Mouse (Mus musculus) C2C12 (cell line): Measurements from ENCODE around the gene Lsm14b. TPM values are rescaled to one million over a fixed set of nuclear protein-coding genes. Genes with fewer than 3 reads are reported as not detected.

Experiments
- H3K27me3 ChIP-seq: one replicate; pipeline ENCODE4 v1.6.1; 2011; ENCODE audit not compliant: control insufficient read depth, insufficient read depth, insufficient read length
- H3K36me3 ChIP-seq: one replicate; pipeline ENCODE4 v1.6.1; 2011; ENCODE audit not compliant: control insufficient read depth, insufficient read depth
- H3K4me3 ChIP-seq: one replicate; pipeline ENCODE4 v1.5.1; 2011; ENCODE audit warnings: mild to moderate bottlenecking, control low read depth; ENCODE audit not compliant: poor library complexity, insufficient read depth, severe bottlenecking
- H3K79me2 ChIP-seq: one replicate; pipeline ENCODE4 v1.6.1; 2011; ENCODE audit not compliant: control insufficient read depth, insufficient read depth
- H3K79me3 ChIP-seq: one replicate; pipeline ENCODE4 v1.6.1; 2011; ENCODE audit warnings: low read depth, control low read depth
- H3ac ChIP-seq: one replicate; pipeline ENCODE3; 2011; ENCODE audit warnings: low read depth; ENCODE audit not compliant: control insufficient read depth, insufficient read length
- CEBPB ChIP-seq: IDR thresholded peaks from one replicate; pipeline ENCODE4 v1.6.1; 2011; ENCODE audit warnings: low read depth, mild to moderate bottlenecking, control low read depth, moderate library complexity
- CTCF ChIP-seq: IDR thresholded peaks from one replicate; pipeline ENCODE4 v1.5.1; 2011; ENCODE audit not compliant: control insufficient read depth, insufficient read depth, insufficient read length
- FOSL1 ChIP-seq: IDR thresholded peaks from one replicate; pipeline ENCODE4 v1.8.0; 2011; ENCODE audit warnings: mild to moderate bottlenecking, low read length; ENCODE audit not compliant: poor library complexity, insufficient read depth, severe bottlenecking
- MAX ChIP-seq: IDR thresholded peaks from one replicate; pipeline ENCODE4 v1.6.1; 2011; ENCODE audit warnings: mild to moderate bottlenecking, control low read depth
- MYOD1 ChIP-seq: IDR thresholded peaks from one replicate; pipeline ENCODE4 v1.6.1; 2011; ENCODE audit warnings: low read depth; ENCODE audit not compliant: control insufficient read depth, insufficient read length
- MYOG ChIP-seq: IDR thresholded peaks from one replicate; pipeline ENCODE4 v1.6.1; 2011; ENCODE audit not compliant: control insufficient read depth, insufficient read length; ENCODE audit errors: extremely low read depth
- USF1 ChIP-seq: IDR thresholded peaks from one replicate; pipeline ENCODE4 v1.6.1; 2011; ENCODE audit warnings: low read depth, mild to moderate bottlenecking, control low read depth, moderate library complexity
- polyA plus RNA-seq: library from polyadenylated mRNA; unstranded; fragments of >200 nt; fragmentation: generic; extraction: Trizol; gene quantifications from one replicate; pipeline ENCODE4 v1.2.1, GENCODE M21; 2012; ENCODE audit warnings: missing spikeins

The Lsm14b gene
- polyA plus RNA-seq, 1 experiment: 35.2 TPM

GRCm38 (mm10) chr2:179978250-179978649 lies 46.5 kb upstream of the Lsm14b start:
- Histone ChIP-seq H3K79me2 (peaks cover 23% of the 10 kb centered on the region), H3K4me3 (no peak overlapping the region), H3K79me3 (peaks cover 19% of the 10 kb centered on the region), H3K36me3 (no peaks in the 10 kb centered on the region), H3ac (no peak overlapping the region), H3K27me3 (no peaks in the 10 kb centered on the region)
- TF ChIP-seq USF1 (no peak), MAX (no peak), FOSL1 (no peak), MYOG (no peak), CTCF (no peak), MYOD1 (no peak), CEBPB (no peak)

DNA sequence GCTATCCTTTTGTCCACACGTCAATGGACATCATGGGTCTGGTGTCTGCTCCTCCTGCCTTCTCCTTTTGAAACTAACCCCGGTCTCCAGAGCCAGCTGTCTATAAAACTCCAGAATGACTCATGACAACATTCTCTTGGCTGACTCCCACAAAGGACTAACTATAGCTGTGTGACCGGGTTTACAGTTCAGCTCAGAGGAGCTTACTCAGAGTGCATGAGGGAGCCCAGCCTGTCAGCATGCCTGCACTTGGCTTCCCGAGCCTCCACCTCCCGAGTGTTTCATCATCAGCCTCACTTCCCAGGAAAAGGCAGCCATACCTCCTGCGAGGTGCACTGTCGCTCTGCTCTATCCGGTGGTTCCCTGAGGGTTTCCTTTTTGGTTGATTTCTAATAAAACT lies 45.0 kb upstream of the Lsm14b start:
- TF ChIP-seq MYOD1 (peak; percentile 78), CTCF (no peak), CEBPB (peak; percentile 69), MYOG (no peak), MAX (no peak), FOSL1 (peak; percentile 15), USF1 (no peak)
- peaks cover 7% of the 10 kb centered on the region for H3K79me2 ChIP-seq

GRCm38 (mm10) chr2:179980616-179981015 lies 44.2 kb upstream of the Lsm14b start:
- Histone ChIP-seq H3K4me3 (no peak overlapping the region), H3K36me3 (no peaks in the 10 kb centered on the region), H3K79me2 (no peaks in the 10 kb centered on the region), H3K79me3 (no peaks in the 10 kb centered on the region), H3ac (no peak overlapping the region), H3K27me3 (no peaks in the 10 kb centered on the region)
- TF ChIP-seq CEBPB: no peak
- TF ChIP-seq FOSL1: no peak
- TF ChIP-seq CTCF: no peak
- TF ChIP-seq USF1: no peak
- no peak for TF ChIP-seq MAX
- no peak for TF ChIP-seq MYOG
- no peak for TF ChIP-seq MYOD1

More for the DNA sequence above, 45.0 kb upstream of the Lsm14b start:
- H3K79me3 ChIP-seq: peaks cover 4% of the 10 kb centered on the region
- no peak overlapping the region for H3K4me3 ChIP-seq
- H3ac ChIP-seq: no peak overlapping the region
- H3K36me3 ChIP-seq: no peaks in the 10 kb centered on the region
- H3K27me3 ChIP-seq: no peaks in the 10 kb centered on the region

DNA sequence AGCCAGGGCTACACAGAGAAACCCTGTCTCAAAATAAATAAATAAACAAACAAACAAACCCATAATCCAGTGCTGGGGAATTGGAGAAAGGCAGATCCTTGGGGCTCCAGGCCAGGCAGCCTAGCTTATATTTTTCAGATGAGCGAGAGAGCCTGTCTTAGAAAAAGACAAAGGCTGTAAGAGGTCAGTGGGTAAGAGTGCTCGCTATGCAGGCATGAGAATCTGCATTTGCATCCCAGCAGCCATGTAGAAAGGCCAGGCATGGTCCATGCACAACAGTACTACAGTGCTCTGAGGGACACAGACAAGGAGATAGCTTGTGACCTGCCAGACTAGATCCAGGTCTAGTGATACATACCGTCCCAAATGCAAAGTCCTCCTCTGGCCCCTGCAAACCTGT lies 42.1 kb upstream of the Lsm14b start:
- no peak overlapping the region for H3K4me3 ChIP-seq
- no peaks in the 10 kb centered on the region for H3K27me3 ChIP-seq
- H3K79me2 ChIP-seq: no peaks in the 10 kb centered on the region
- no peaks in the 10 kb centered on the region for H3K36me3 ChIP-seq
- no peak overlapping the region for H3ac ChIP-seq
- TF ChIP-seq MYOG (no peak), FOSL1 (no peak)
- H3K79me3 ChIP-seq: no peaks in the 10 kb centered on the region

- H3K79me2 ChIP-seq: no peaks in the 10 kb centered on the region
- H3K79me3 ChIP-seq: no peaks in the 10 kb centered on the region
- H3K36me3 ChIP-seq: no peaks in the 10 kb centered on the region
- peak; percentile 85 for TF ChIP-seq MYOD1
- TF ChIP-seq FOSL1: no peak
- H3K27me3 ChIP-seq: no peaks in the 10 kb centered on the region
- no peak overlapping the region for H3ac ChIP-seq
- H3K4me3 ChIP-seq: no peak overlapping the region
Observed at GRCm38 (mm10) chr2:179984830-179985229, 40.0 kb upstream of the Lsm14b start.

GRCm38 (mm10) chr2:179985695-179986094 lies 39.1 kb upstream of the Lsm14b start:
- Histone ChIP-seq H3K79me3 (no peaks in the 10 kb centered on the region), H3K36me3 (no peaks in the 10 kb centered on the region), H3ac (no peak overlapping the region), H3K27me3 (no peaks in the 10 kb centered on the region), H3K4me3 (no peak overlapping the region), H3K79me2 (no peaks in the 10 kb centered on the region)
- no peak for TF ChIP-seq MAX
- TF ChIP-seq CEBPB: no peak
- no peak for TF ChIP-seq USF1
- no peak for TF ChIP-seq FOSL1
- no peak for TF ChIP-seq CTCF
- TF ChIP-seq MYOD1: no peak
- TF ChIP-seq MYOG: no peak
